Mouse (Mus musculus) WW6 (cell line): Measurements from ENCODE around the gene Crybg2.

Experiments
- DNase-seq: peaks from one replicate; pipeline ENCODE4 v3.0.0-alpha.2; 2013; ENCODE audit warnings: low read depth, low spot score

Gene Crybg2

GRCm38 (mm10) chr4:134119644-134120043, 59.0 kb downstream of the Crybg2 start:
- DNase-seq = no peak

DNA sequence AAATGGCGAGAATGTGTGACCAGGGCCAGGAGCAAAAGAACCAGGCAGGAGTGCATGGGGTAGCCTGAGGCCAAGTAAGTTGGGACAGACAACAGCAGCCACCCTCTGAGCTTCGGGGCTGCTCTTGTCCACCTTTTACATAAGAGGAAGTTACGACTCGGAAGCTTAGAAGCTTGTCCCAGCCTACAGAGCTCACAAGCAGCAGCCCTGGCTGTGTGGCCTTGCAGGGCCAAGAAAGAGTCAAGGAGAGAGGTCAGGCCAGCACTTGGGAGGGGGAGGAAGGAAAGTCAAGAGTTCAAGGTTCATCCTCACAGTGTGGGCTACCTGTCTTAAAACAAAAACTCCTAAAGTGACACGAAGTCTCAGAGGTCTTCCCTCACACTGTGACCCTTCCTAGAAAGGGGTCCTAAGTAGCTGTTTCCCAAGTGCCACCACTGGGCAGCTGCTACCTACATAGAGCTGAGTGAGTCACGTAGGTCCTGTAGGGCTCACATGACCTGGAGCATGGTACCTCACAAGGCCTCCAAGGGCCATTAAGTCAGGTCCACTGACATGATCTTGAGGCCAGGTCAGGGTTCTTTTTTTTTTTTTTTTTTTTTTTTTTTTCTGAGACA, 59.7 kb downstream of the Crybg2 start:
- DNase-seq = no peak

DNA sequence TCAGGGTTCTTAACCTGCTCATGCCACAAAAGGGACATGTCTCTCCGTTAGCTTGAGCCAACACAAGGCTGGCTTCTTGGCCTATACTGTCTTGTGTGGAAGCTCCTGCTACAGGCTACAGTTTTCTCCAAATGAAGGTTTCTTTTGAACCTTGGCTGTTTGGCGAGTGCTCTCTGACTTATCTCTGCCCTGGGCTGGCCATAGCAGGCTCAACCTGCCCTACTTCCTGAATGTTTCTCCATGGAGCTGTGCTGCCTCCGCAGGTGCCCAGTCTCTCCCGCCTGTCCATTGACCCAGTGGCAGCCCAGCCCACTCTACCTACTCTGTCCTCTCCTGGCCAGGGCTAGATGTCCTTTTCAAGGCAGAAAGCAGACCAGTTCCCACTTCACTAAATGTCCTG, 60.3 kb downstream of the Crybg2 start:
- DNase-seq = no peak

GRCm38 (mm10) chr4:134121571-134121970, 61.0 kb downstream of the Crybg2 start:
- DNase-seq = no peak

- no peak for DNase-seq
These were observed 61.7 kb downstream of the Crybg2 start for GRCm38 (mm10) chr4:134122281-134122680.

DNA sequence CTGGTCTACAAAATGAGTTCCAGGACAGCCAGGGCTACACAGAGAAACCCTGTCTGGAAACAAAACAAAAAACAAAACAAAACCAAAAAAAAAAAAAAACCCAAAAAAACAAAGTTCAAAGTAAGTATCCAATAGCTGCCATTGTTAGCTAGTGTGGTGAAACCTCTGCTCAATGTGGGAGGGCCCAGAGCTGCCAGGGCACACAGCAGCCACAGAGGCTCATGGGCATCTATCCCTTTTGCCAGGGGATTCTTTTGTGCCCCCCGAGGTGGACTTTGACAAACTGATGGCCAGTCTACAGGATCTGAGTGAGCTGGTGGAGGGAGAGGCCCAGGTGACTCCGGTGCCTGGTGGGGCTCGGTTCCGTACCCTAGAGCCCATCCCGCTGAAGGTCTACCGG, 62.5 kb downstream of the Crybg2 start:
- no peak for DNase-seq

DNA sequence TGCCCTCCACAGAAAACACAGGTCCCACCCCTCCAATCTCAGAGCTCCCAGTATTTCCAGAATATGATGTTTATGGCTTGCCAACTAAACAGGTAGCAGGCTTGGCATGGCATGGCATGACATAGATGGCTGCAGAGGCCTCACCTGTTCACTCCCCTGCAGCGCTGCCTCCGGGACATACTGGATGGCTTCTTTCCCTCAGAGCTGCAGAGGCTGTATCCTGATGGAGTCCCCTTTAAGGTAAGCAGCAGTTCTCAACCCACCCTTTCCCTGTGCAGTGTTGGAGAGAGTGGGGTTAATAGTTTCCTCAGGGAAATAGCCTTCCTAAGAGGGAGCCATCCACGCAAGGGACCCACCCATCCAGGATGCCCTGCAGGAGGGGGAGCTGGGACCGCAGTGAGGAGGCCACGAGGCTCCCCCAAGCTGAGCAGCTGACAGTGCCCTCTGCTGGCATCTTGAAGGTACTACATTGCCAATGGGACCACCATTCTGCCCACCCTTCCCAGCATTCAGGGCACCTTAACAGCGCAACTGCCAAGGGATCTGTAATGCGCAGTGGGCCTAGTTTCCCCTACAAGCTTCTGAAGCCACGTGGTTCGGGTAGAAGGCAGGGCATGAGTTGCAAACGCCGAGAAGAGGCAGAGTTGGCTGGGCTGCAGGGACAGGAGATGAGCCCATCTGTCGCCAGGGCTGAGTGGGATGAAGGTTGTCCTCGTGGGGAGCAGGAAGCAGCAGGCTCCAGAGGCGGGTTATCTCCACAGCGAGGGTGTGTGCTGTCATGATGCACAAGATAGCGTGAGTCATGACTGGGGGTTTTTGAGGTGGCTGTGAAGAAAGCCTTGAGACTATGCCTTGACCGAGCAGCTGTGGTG, 63.3 kb downstream of the Crybg2 start:
- DNase-seq = no peak

DNA sequence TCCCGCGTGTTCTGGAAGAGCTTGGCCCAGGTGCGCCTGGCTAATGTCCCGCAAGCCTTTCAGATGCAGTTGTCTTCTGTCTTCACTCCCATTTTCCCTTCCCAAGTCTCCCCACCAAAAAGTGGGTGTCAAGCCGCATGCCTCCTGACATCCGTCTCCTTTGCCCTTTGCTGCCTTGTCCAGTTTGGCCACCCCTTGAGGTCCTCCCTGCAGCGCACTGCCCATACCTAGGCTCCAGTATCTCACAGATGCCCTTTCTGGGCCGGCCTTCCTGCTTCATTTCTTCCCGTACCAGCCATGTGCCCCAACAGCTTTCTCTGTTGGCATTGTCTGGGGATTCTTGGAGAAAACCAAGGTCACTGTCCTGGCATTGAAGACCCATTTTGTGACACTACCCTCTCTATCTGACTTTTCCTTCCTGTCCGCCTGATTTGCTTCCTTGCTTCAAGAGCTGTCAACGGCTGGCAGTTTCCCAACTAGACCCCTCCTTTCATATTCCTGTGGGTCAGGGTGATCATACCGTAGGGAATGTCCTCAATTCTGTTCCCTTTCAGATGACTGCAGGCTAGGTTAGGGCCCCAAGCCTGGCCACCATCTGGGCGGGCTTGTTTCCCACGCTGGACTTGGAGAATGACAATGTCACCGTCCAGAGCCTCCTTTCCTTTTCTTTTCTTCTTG, 64.9 kb downstream of the Crybg2 start:
- DNase-seq = no peak

DNA sequence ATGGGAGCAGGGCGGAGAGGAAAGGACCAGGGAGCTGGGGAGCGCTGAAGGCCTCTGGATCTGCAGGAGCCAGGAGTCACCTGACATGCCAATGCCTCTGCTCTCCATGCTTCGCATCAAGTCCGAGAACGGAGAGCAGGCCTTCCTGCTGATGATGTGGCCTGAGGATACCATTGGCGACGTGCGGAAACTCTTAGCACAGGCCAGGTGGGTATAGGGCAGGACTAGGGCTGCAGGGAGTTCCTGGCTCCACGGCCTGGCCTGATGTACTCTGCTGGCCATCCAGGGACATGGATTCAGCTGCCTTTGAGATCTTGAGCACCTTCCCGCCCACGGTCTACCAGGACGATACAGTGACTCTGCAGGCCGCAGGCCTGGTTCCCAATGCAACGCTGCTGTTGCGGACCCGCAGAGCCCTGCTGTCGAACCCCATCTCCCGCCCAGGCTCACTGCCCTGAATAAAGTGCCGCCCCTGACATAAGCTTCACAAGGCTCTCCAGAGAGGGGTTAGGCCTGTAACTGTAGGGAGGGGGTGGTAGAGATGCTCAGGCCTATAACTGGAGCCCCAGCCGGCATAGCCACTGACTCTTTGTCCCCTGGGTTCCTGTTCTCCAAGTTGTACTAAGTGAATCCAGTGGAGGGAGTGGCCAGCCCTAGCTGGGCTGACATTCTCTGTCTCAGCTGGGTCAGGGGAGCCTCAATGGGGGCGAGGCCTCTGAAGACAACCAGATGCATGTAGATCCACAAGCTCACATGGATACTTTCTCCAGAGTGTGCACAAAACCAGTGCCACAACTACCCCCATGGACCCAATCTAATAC, 65.9 kb downstream of the Crybg2 start:
- no peak for DNase-seq

DNA sequence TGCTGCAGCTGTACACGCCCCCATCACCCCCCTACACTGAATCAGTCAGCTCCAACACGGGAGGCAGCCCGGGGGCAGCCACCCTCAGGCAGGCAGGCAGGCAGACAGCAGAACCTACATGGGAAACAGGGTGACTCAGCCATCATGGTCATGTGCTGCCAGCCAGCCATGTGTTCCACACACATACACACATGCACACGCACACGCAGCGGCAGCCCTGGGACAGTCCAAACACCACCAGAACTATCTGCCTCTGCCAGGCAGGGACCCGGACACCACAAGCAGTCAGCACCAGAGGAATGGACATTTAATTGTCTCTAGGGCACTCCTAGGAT, 66.5 kb downstream of the Crybg2 start:
- DNase-seq = no peak

- no peak for DNase-seq
These were observed 67.2 kb downstream of the Crybg2 start for GRCm38 (mm10) chr4:134127793-134128192.

GRCm38 (mm10) chr4:134128221-134128982, 67.8 kb downstream of the Crybg2 start, which contains the start of gene Sh3bgrl3:
Gene Sh3bgrl3, minus strand, starts transcription at chr4:134128789.
- no peak for DNase-seq

- DNase-seq = no peak
These were observed 68.4 kb downstream of the Crybg2 start for GRCm38 (mm10) chr4:134128983-134129362.

GRCm38 (mm10) chr4:134129482-134129881, 68.9 kb downstream of the Crybg2 start:
- no peak for DNase-seq

- DNase-seq = no peak
These were observed 71.5 kb downstream of the Crybg2 start for GRCm38 (mm10) chr4:134132117-134132516.

GRCm38 (mm10) chr4:134132519-134133095, 72.0 kb downstream of the Crybg2 start:
- no peak for DNase-seq

GRCm38 (mm10) chr4:134136280-134136926, 75.8 kb downstream of the Crybg2 start:
- DNase-seq = no peak

DNA sequence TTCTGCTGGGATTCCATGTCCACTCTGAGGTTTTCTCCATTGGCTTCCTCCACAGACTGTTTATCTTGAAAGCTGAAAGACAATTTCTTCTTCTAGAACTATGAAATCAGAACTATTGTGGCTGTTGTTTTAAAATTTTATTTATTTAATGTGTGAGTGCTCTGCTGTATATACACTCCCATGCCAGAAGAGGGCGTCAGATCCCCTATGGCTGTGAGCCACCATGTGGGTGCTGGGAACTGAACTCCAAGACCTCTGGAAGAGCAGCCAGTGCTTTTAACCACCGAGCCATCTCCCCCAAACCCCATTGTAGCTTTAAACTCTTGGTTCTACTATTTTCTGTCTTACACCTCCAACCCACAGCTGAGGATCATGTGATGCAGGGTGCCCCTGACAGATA, 78.2 kb downstream of the Crybg2 start:
- DNase-seq = no peak
